30 mouse cellular contexts compared by ENCODE assay signal in genomic region chr11:78006446-78006845, GRCm38 (mm10). TPM values are rescaled to one million over a fixed set of nuclear protein-coding genes. Genes with fewer than 3 reads are reported as not detected.
DNase-seq lines count a peak whose midpoint lies in the region; ATAC-seq and TF ChIP-seq lines count a peak whose summit lies in the region.
"Had no signal": no experiment of that assay in that cellular context is flagged by ENCODE, and none has a peak within 500 bp of the region (broad histone marks: within the 10 kb centered on the region; RNA-seq: fewer than 3 reads in every experiment).

No protein-coding gene starts in this region.

- H3K9ac ChIP-seq in heart, embryonic 14.5 days (ENCODE audit: low read length) = no peak overlapping the region; the same call in 1 of the 2 replicates
- H3K9ac ChIP-seq in midbrain, embryonic 13.5 days (replicated peaks) = no peak overlapping the region
- H3K9ac ChIP-seq: embryonic facial prominence, embryonic 12.5 days; forebrain, postnatal 0 days; hindbrain, embryonic 14.5 days; limb, embryonic 12.5 days; liver, embryonic 15.5 days; lung, embryonic 14.5 days had no signal

- DNase-seq in gastrocnemius, adult 2 months = peak; percentile 45
- no peak for DNase-seq in gastrocnemius, postnatal 25 days
- DNase-seq in heart, adult 8-10 months (ENCODE audit: low spot score) = peak; percentile 42
- peak; percentile 22 for DNase-seq in heart, postnatal 4 days
- DNase-seq in layer of hippocampus, adult 9-10 months (ENCODE audit: low spot score) = no peak
- DNase-seq: adrenal gland, postnatal 10 days; cerebellum, adult 11 months; cerebellum, adult 9-10 months; cerebellum, postnatal 36 days; embryo, embryonic 11 days; forebrain, postnatal 0 days; gastrocnemius, postnatal 36 days; kidney, adult 9 months; kidney, postnatal 10 days; lung, embryonic 14.5 days; lung, postnatal 14 days; right cerebral cortex, adult 18-20 months; thymus, postnatal 4 days had no signal

- TF ChIP-seq CTCF in gastrocnemius, adult 2 months (IDR thresholded peaks at IDR 0.05) = no peak

- H3K4me1 ChIP-seq in heart, embryonic 14.5 days (ENCODE audit: control insufficient read depth in 2 of 2, insufficient read depth in 2 of 2, low read length in 2 of 2) = peaks cover 5 to 26% of the 10 kb centered on the region in 2 experiments; a peak in 3 of 4 replicates
- peaks cover 11% of the 10 kb centered on the region for H3K4me1 ChIP-seq in midbrain, embryonic 13.5 days (replicated peaks)
- H3K4me1 ChIP-seq: embryonic facial prominence, embryonic 12.5 days; limb, embryonic 12.5 days had no signal

- H3K36me3 ChIP-seq in heart, embryonic 14.5 days (ENCODE audit: control insufficient read depth, insufficient read depth, low read length) = peaks cover 77% of the 10 kb centered on the region
- H3K36me3 ChIP-seq in midbrain, embryonic 13.5 days = peaks cover 65% of the 10 kb centered on the region

- H3K27ac ChIP-seq in gastrocnemius, adult 2 months = peak overlapping the region; percentile 85
- H3K27ac ChIP-seq in heart, embryonic 14.5 days (replicated peaks in 1 of 2; ENCODE audit: control insufficient read depth in 1 of 2, insufficient read depth in 1 of 2, low read depth in 2 of 2, low read length in 2 of 2) = peak overlapping the region; percentile 85 to 86
- no peak overlapping the region for H3K27ac ChIP-seq in midbrain, embryonic 13.5 days
- H3K27ac ChIP-seq: embryonic facial prominence, embryonic 12.5 days; hindbrain, embryonic 14.5 days; limb, embryonic 12.5 days; liver, embryonic 15.5 days; midbrain, embryonic 10.5 days; stomach, postnatal 0 days had no signal

- no peaks in the 10 kb centered on the region for H3K9me3 ChIP-seq in heart, embryonic 14.5 days (ENCODE audit: control insufficient read depth, low read length)
- no peaks in the 10 kb centered on the region for H3K9me3 ChIP-seq in midbrain, embryonic 13.5 days
- H3K9me3 ChIP-seq: embryonic facial prominence, embryonic 12.5 days; G1E; limb, embryonic 12.5 days; liver, embryonic 15.5 days; midbrain, embryonic 10.5 days had no signal

- ATAC-seq in heart, embryonic 14.5 days (ENCODE audit: insufficient number of reproducible peaks, insufficient read depth, low FRiP score, low read depth) = peak; percentile 64
- ATAC-seq in midbrain, embryonic 13.5 days = no peak
- ATAC-seq: forebrain, postnatal 0 days; intestine, postnatal 0 days; midbrain, embryonic 16.5 days; Patski had no signal

- H3K4me2 ChIP-seq in heart, embryonic 14.5 days (ENCODE audit: low read length) = peak overlapping the region; percentile 40
- no peak overlapping the region for H3K4me2 ChIP-seq in midbrain, embryonic 13.5 days (replicated peaks)
- H3K4me2 ChIP-seq: embryonic facial prominence, embryonic 12.5 days; hindbrain, embryonic 14.5 days; limb, embryonic 12.5 days; liver, embryonic 15.5 days; lung, embryonic 14.5 days had no signal

- H3K27me3 ChIP-seq in heart, embryonic 14.5 days (ENCODE audit: control insufficient read depth, insufficient read depth, low read length) = no peaks in the 10 kb centered on the region
- H3K27me3 ChIP-seq in midbrain, embryonic 13.5 days = no peaks in the 10 kb centered on the region
- H3K27me3 ChIP-seq: embryonic facial prominence, embryonic 12.5 days; limb, embryonic 12.5 days; liver, embryonic 15.5 days; Patski had no signal

- WGBS in heart, embryonic 14.5 days = 55% methylated on average over 5 of the region's 5 CpGs
- WGBS in midbrain, embryonic 13.5 days = 97% methylated on average over 5 of the region's 5 CpGs

- intact Hi-C loops in gastrocnemius, adult 2 months (cut with DNase I) = no loop called here

- H3K4me3 ChIP-seq in gastrocnemius, adult 2 months = no peak overlapping the region; the same call in 1 of the 2 replicates
- no peak overlapping the region for H3K4me3 ChIP-seq in heart, embryonic 14.5 days (ENCODE audit: control insufficient read depth in 1 of 2, insufficient read depth in 1 of 2, low read depth in 1 of 2, low read length in 2 of 2)
- no peak overlapping the region for H3K4me3 ChIP-seq in midbrain, embryonic 13.5 days (replicated peaks)
- H3K4me3 ChIP-seq: embryonic facial prominence, embryonic 12.5 days; limb, embryonic 12.5 days; liver, embryonic 15.5 days; midbrain, embryonic 10.5 days had no signal

RNA-seq across cellular contexts. Expression of gene Phf12, which starts 23.9 kb away (rescaled TPM):
- 10 to 100 TPM; 15.0 to 15.8 TPM for total RNA-seq in gastrocnemius, adult 2 months (2021)
- 10 to 100 TPM; 14.2 to 18.2 TPM for total RNA-seq in gastrocnemius, postnatal 25 days (2021)
- total RNA-seq in heart, adult 8-10 months (2022) = 10 to 100 TPM; 24.8 to 27.5 (median 26.0) TPM
- polyA plus RNA-seq in heart, embryonic 14.5 days (2014; fragmentation: Nextera tagmentation; extraction: Ambion mirVana) = 10.8 and 11.6 TPM in 2 replicates
- 10 to 100 TPM; 42.3 to 43.2 TPM for total RNA-seq in heart, postnatal 4 days (2021)
- 22.7 and 22.8 TPM in 2 replicates for polyA plus RNA-seq in midbrain, embryonic 13.5 days (2015; fragmentation: Nextera tagmentation; extraction: Ambion mirVana)

RNA-seq across cellular contexts. Expression of gene Dhrs13, which starts 25.6 kb away (rescaled TPM):
- 1 to 10 TPM in 1 of 2 experiments, under 1 TPM in 1; 0.74 to 1.1 TPM for total RNA-seq in gastrocnemius, adult 2 months (2021)
- total RNA-seq in gastrocnemius, postnatal 25 days (2021) = 1 to 10 TPM in 1 of 2 experiments, under 1 TPM in 1; 0.59 to 1.1 TPM
- 1 to 10 TPM; 2.8 to 5.1 (median 4.2) TPM for total RNA-seq in heart, adult 8-10 months (2022)
- 14.4 and 18.0 TPM in 2 replicates for polyA plus RNA-seq in heart, embryonic 14.5 days (2014; fragmentation: Nextera tagmentation; extraction: Ambion mirVana)
- total RNA-seq in heart, postnatal 4 days (2021) = 1 to 10 TPM; 7.8 to 9.3 TPM
- polyA plus RNA-seq in midbrain, embryonic 13.5 days (2015; fragmentation: Nextera tagmentation; extraction: Ambion mirVana) = 31.6 and 32.4 TPM in 2 replicates

RNA-seq across cellular contexts. Expression of gene Flot2, which starts 31.3 kb away (rescaled TPM):
- 10 to 100 TPM; 46.0 to 49.8 TPM for total RNA-seq in gastrocnemius, adult 2 months (2021)
- 10 to 100 TPM; 54.8 to 55.7 TPM for total RNA-seq in gastrocnemius, postnatal 25 days (2021)
- 10 to 100 TPM; 53.5 to 62.6 (median 56.4) TPM for total RNA-seq in heart, adult 8-10 months (2022)
- polyA plus RNA-seq in heart, embryonic 14.5 days (2014; fragmentation: Nextera tagmentation; extraction: Ambion mirVana) = 95.2 and 98.3 TPM in 2 replicates
- total RNA-seq in heart, postnatal 4 days (2021) = 10 to 100 TPM; 89.1 to 98.5 TPM
- 66.9 and 68.4 TPM in 2 replicates for polyA plus RNA-seq in midbrain, embryonic 13.5 days (2015; fragmentation: Nextera tagmentation; extraction: Ambion mirVana)

Comparison
In these comparisons a context has a peak if more than half of its experiments do, and no peak if none do; other contexts are left out.
1. DNase-seq: peak in gastrocnemius, adult 2 months (single experiment), heart, adult 8-10 months (single experiment) and heart, postnatal 4 days (single experiment); none in gastrocnemius, postnatal 25 days (single experiment) and layer of hippocampus, adult 9-10 months (single experiment).